Mouse (Mus musculus) liver, adult 2 months (tissue): ENCODE measurements around the gene Map3k20.

Source experiments
- CTCF ChIP-seq: fragments of 200-500 bp; IDR thresholded peaks from 2 replicates; pipeline ENCODE4 v1.5.1; 2011; ENCODE audit warnings: low read depth, low read length, control low read depth
- POLR2A ChIP-seq: fragments of 200-500 bp; IDR thresholded peaks from 2 replicates; pipeline ENCODE4 v1.6.1; 2011; ENCODE audit warnings: low read length, control low read depth; ENCODE audit not compliant: insufficient read depth; ENCODE audit errors: extremely low read depth

- TF ChIP-seq CTCF (no peak), POLR2A (no peak)
Observed at GRCm38 (mm10) chr2:72352756-72353155, 67.3 kb downstream of the Map3k20 start.
